ENCODE assay signal across 8 mouse cellular contexts in the genomic region with DNA sequence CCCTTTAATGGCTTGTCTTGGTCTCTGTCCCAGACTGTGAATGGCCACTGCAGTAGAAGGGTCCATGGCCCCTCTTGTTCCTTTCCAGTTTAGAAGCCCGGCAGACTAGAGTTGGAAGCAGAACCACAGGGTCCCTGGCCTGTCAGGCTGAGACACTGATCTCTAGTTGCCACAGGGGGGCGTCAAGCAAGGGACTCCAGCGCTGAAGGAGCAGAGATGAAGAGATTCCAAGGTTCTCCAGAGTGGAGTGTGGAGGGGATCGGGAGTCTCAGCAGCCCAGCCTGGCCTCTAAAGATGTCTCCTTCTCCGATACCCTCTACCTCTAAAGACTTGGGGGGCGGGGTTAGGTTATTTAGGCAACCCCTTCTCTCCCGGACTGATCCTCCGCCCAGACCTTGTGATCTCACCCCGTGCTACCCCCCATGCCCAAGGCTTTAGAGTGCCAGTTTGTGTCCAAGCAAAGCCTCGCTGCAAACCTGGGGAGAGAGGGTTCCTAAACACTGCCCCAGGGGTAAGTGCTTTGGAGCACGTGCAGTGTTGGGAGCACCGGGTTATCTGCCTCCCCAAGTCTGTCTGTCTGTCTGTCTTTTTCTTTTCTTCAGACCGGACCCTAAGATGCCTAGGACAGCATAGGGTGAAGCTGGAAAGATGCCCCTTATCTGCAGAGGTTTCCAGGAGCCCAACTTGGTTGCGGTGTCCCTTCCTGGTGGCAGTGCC. TPM values are rescaled to one million over a fixed set of nuclear protein-coding genes. Genes with fewer than 3 reads are reported as not detected.
A peak's percentile ranks its signal among the peaks of the same experiment; 100 is the strongest.
DNase-seq lines count a peak whose midpoint lies in the region; ATAC-seq and TF ChIP-seq lines count a peak whose summit lies in the region.

No protein-coding gene starts in this region.

- H3K4me1 ChIP-seq in hindbrain, embryonic 13.5 days (replicated peaks) = peaks cover 54% of the 10 kb centered on the region
- H3K4me1 ChIP-seq in midbrain, embryonic 14.5 days (ENCODE audit: control insufficient read depth, insufficient read depth, low read length) = peaks cover 38% of the 10 kb centered on the region

- DNase-seq in layer of hippocampus, adult 2 months (ENCODE audit: low spot score in 2 of 2) = no peak
- DNase-seq in layer of hippocampus, adult 8-10 months (ENCODE audit: low spot score in 2 of 2) = no peak
- peak; percentile 74 for DNase-seq in embryo, embryonic 11 days
- peak; percentile 82 for DNase-seq in midbrain, embryonic 14.5 days
- no peak for DNase-seq in ovary, postnatal 14 days (ENCODE audit: low spot score)
- DNase-seq in ovary, postnatal 36 days (ENCODE audit: low spot score) = no peak
- no peak for DNase-seq in gastrocnemius, postnatal 10 days

- TF ChIP-seq CTCF in layer of hippocampus, adult 2 months (conservative IDR thresholded peaks at IDR 0.05) = peak; percentile 72

- WGBS in hindbrain, embryonic 13.5 days = 4% methylated on average over 14 of the region's 14 CpGs
- 3% methylated on average over 14 of the region's 14 CpGs for whole genome bisulfite sequencing in midbrain, embryonic 14.5 days

- H3K36me3 ChIP-seq in hindbrain, embryonic 13.5 days = no peaks in the 10 kb centered on the region
- no peaks in the 10 kb centered on the region for H3K36me3 ChIP-seq in midbrain, embryonic 14.5 days (ENCODE audit: control insufficient read depth, insufficient read depth, low read length)

- H3K4me2 ChIP-seq in hindbrain, embryonic 13.5 days = peak overlapping the region; percentile 87
- H3K4me2 ChIP-seq in midbrain, embryonic 14.5 days (ENCODE audit: low read length) = peak overlapping the region; percentile 85

- no peaks in the 10 kb centered on the region for H3K9me3 ChIP-seq in hindbrain, embryonic 13.5 days
- H3K9me3 ChIP-seq in midbrain, embryonic 14.5 days (ENCODE audit: control insufficient read depth, low read length) = no peaks in the 10 kb centered on the region

- ATAC-seq in hindbrain, embryonic 13.5 days (ENCODE audit: low FRiP score) = no peak
- no peak for ATAC-seq in midbrain, embryonic 14.5 days (ENCODE audit: low FRiP score, low TSS enrichment)

- peak overlapping the region; percentile 77 for H3K9ac ChIP-seq in hindbrain, embryonic 13.5 days
- H3K9ac ChIP-seq in midbrain, embryonic 14.5 days (replicated peaks; ENCODE audit: low read length) = peak overlapping the region; percentile 73; the same call in 1 of the 2 replicates

- H3K27ac ChIP-seq in layer of hippocampus, adult 2 months = no peak overlapping the region
- 0 out of 2 replicates have a peak overlapping the region, but pooled peaks have one; percentile 72 for H3K27ac ChIP-seq in hindbrain, embryonic 13.5 days
- peak overlapping the region; percentile 72; the same call in 1 of the 2 replicates for H3K27ac ChIP-seq in midbrain, embryonic 14.5 days (replicated peaks; ENCODE audit: low read depth, low read length)

- peaks cover 79% of the 10 kb centered on the region for H3K27me3 ChIP-seq in hindbrain, embryonic 13.5 days
- peaks cover 40% of the 10 kb centered on the region for H3K27me3 ChIP-seq in midbrain, embryonic 14.5 days (ENCODE audit: control insufficient read depth, insufficient read depth, low read length)

- 0 out of 2 replicates have a peak overlapping the region, but pooled peaks have one; percentile 15 for H3K4me3 ChIP-seq in layer of hippocampus, adult 2 months
- H3K4me3 ChIP-seq in hindbrain, embryonic 13.5 days = peak overlapping the region; percentile 55
- peak overlapping the region; percentile 57 for H3K4me3 ChIP-seq in midbrain, embryonic 14.5 days (replicated peaks; ENCODE audit: low read depth, low read length)

RNA-seq across cellular contexts. Expression of gene Kif26a, which starts 2.7 kb away (rescaled TPM):
- 1 to 10 TPM; 5.0 to 5.8 TPM for total RNA-seq in layer of hippocampus, adult 2 months (2021)
- 1 to 10 TPM; 4.4 to 5.6 (median 5.1) TPM for total RNA-seq in layer of hippocampus, adult 8-10 months (2022)
- polyA plus RNA-seq in hindbrain, embryonic 13.5 days (2015; fragmentation: Nextera tagmentation; extraction: Ambion mirVana) = 3.8 and 4.4 TPM in 2 replicates
- 6.2 and 7.2 TPM in 2 replicates for polyA plus RNA-seq in midbrain, embryonic 14.5 days (2014; fragmentation: Nextera tagmentation; extraction: Ambion mirVana)
- total RNA-seq in gastrocnemius, postnatal 10 days (2021) = 10 to 100 TPM; 10.3 to 12.4 TPM

RNA-seq across cellular contexts. Expression of gene Aspg, which starts 36.8 kb away (rescaled TPM):
- total RNA-seq in layer of hippocampus, adult 2 months (2021) = 1 to 10 TPM; 1.4 to 3.4 TPM
- 10 to 100 TPM in 2 of 4 experiments, 1 to 10 TPM in 2; 2.4 to 18.5 (median 8.9) TPM for total RNA-seq in layer of hippocampus, adult 8-10 months (2022)
- 0.27 and 1.1 TPM in 2 replicates for polyA plus RNA-seq in hindbrain, embryonic 13.5 days (2015; fragmentation: Nextera tagmentation; extraction: Ambion mirVana)
- not detected in 2 replicates for polyA plus RNA-seq in midbrain, embryonic 14.5 days (2014; fragmentation: Nextera tagmentation; extraction: Ambion mirVana)
- total RNA-seq in gastrocnemius, postnatal 10 days (2021) = under 1 TPM in 1 of 2 experiments, not detected in 1; 0.38 TPM

Comparison
In these comparisons a context has a peak if more than half of its experiments do, and no peak if none do; other contexts are left out.
1. DNase-seq: peak in embryo, embryonic 11 days (single experiment) and midbrain, embryonic 14.5 days (single experiment); none in layer of hippocampus, adult 2 months (0 of 2), layer of hippocampus, adult 8-10 months (0 of 2), ovary, postnatal 14 days (single experiment), ovary, postnatal 36 days (single experiment) and gastrocnemius, postnatal 10 days (single experiment).
2. Peak in every context shown above with its lines, with median percentiles within 50 percentile points of each other: H3K4me3 ChIP-seq.